ENCODE assay signal across 12 mouse cellular contexts in the genomic region with DNA sequence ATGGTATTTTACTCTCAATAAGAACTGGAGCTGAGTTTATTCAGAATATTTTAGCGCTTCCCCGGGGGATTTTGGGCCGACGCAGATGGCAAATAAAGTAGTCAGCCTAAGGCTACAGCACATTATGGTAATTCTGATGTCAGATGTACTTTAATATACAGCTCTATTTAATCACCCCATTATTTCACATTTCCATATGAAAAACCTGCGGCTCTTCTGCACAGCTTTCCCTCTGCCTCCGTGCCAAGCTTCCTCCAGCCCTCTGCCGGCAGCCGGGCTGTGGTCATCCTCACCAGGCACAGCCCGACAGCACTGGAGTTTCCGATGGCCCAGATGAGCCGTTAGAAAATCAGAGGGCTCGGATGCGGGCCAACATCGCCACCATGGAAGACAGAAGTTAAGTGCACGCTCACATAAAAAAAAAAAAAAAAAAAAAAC.
DNase-seq lines count a peak whose midpoint lies in the region; ATAC-seq lines count a peak whose summit lies in the region.
"Had no signal": no experiment of that assay in that cellular context is flagged by ENCODE, and none has a peak within 500 bp of the region (broad histone marks: within the 10 kb centered on the region; RNA-seq: fewer than 3 reads in every experiment).

No protein-coding gene starts in this region.

- no peak for DNase-seq in embryonic facial prominence, embryonic 10.5 days (ENCODE audit: low spot score)
- no peak for DNase-seq in limb, embryonic 10.5 days (ENCODE audit: low spot score)
- no peak for DNase-seq in cerebellum, postnatal 36 days
- DNase-seq in gastrocnemius, postnatal 10 days: no peak
- DNase-seq: adrenal gland, postnatal 14 days; gastrocnemius, adult 2 months had no signal

- peaks cover 67% of the 10 kb centered on the region for H3K4me1 ChIP-seq in embryonic facial prominence, embryonic 12.5 days
- peaks cover 86% of the 10 kb centered on the region for H3K4me1 ChIP-seq in embryonic facial prominence, embryonic 10.5 days
- peaks cover 81% of the 10 kb centered on the region for H3K4me1 ChIP-seq in limb, embryonic 12.5 days (replicated peaks)
- H3K4me1 ChIP-seq in limb, embryonic 10.5 days: peaks cover 86% of the 10 kb centered on the region
- peaks cover 98% of the 10 kb centered on the region for H3K4me1 ChIP-seq in forebrain, embryonic 15.5 days
- peaks cover 85% of the 10 kb centered on the region for H3K4me1 ChIP-seq in midbrain, embryonic 13.5 days (replicated peaks)
- H3K4me1 ChIP-seq: liver, embryonic 15.5 days had no signal

- peak overlapping the region; percentile 21; the same call in 1 of the 2 replicates for H3K4me2 ChIP-seq in embryonic facial prominence, embryonic 12.5 days (replicated peaks)
- peak overlapping the region; percentile 45; the same call in 1 of the 2 replicates for H3K4me2 ChIP-seq in limb, embryonic 12.5 days
- H3K4me2 ChIP-seq in forebrain, embryonic 15.5 days (replicated peaks): peak overlapping the region; percentile 48
- peak overlapping the region; percentile 51 for H3K4me2 ChIP-seq in midbrain, embryonic 13.5 days (replicated peaks)
- H3K4me2 ChIP-seq: liver, embryonic 15.5 days had no signal

- no peak for ATAC-seq in embryonic facial prominence, embryonic 12.5 days (ENCODE audit: insufficient number of reproducible peaks, insufficient read depth, low FRiP score, low TSS enrichment)
- no peak for ATAC-seq in limb, embryonic 12.5 days (ENCODE audit: insufficient number of reproducible peaks, insufficient read depth, low FRiP score, low TSS enrichment, low read depth)
- ATAC-seq in forebrain, embryonic 15.5 days (replicated peaks): peak; percentile 70
- peak; percentile 80 for ATAC-seq in midbrain, embryonic 13.5 days

- no peaks in the 10 kb centered on the region for H3K36me3 ChIP-seq in embryonic facial prominence, embryonic 12.5 days
- peaks cover 17% of the 10 kb centered on the region for H3K36me3 ChIP-seq in embryonic facial prominence, embryonic 10.5 days (replicated peaks)
- no peaks in the 10 kb centered on the region for H3K36me3 ChIP-seq in limb, embryonic 12.5 days
- no peaks in the 10 kb centered on the region for H3K36me3 ChIP-seq in limb, embryonic 10.5 days
- no peaks in the 10 kb centered on the region for H3K36me3 ChIP-seq in forebrain, embryonic 15.5 days
- H3K36me3 ChIP-seq in midbrain, embryonic 13.5 days: no peaks in the 10 kb centered on the region
- H3K36me3 ChIP-seq: liver, embryonic 15.5 days had no signal

- WGBS in embryonic facial prominence, embryonic 12.5 days: 66% methylated on average over 15 of the region's 15 CpGs
- WGBS in embryonic facial prominence, embryonic 10.5 days: 84% methylated on average over 15 of the region's 15 CpGs
- WGBS in limb, embryonic 12.5 days: 60% methylated on average over 15 of the region's 15 CpGs
- WGBS in limb, embryonic 10.5 days: 83% methylated on average over 15 of the region's 15 CpGs
- 11% methylated on average over 15 of the region's 15 CpGs for WGBS in forebrain, embryonic 15.5 days
- WGBS in midbrain, embryonic 13.5 days: 25% methylated on average over 15 of the region's 15 CpGs

- H3K4me3 ChIP-seq in embryonic facial prominence, embryonic 12.5 days: no peak overlapping the region
- no peak overlapping the region for H3K4me3 ChIP-seq in embryonic facial prominence, embryonic 10.5 days
- no peak overlapping the region for H3K4me3 ChIP-seq in limb, embryonic 12.5 days (replicated peaks)
- H3K4me3 ChIP-seq in limb, embryonic 10.5 days: no peak overlapping the region
- peak overlapping the region; percentile 25 for H3K4me3 ChIP-seq in forebrain, embryonic 15.5 days
- H3K4me3 ChIP-seq in midbrain, embryonic 13.5 days (replicated peaks): peak overlapping the region; percentile 23; the same call in 1 of the 2 replicates
- H3K4me3 ChIP-seq: gastrocnemius, adult 2 months; liver, embryonic 15.5 days; myocyte had no signal

- no peaks in the 10 kb centered on the region for H3K27me3 ChIP-seq in embryonic facial prominence, embryonic 12.5 days
- H3K27me3 ChIP-seq in embryonic facial prominence, embryonic 10.5 days (replicated peaks; ENCODE audit: low read depth, poor library complexity, severe bottlenecking): no peaks in the 10 kb centered on the region
- H3K27me3 ChIP-seq in limb, embryonic 12.5 days: no peaks in the 10 kb centered on the region
- H3K27me3 ChIP-seq in limb, embryonic 10.5 days (ENCODE audit: low read depth, poor library complexity, severe bottlenecking): no peaks in the 10 kb centered on the region
- no peaks in the 10 kb centered on the region for H3K27me3 ChIP-seq in forebrain, embryonic 15.5 days
- no peaks in the 10 kb centered on the region for H3K27me3 ChIP-seq in midbrain, embryonic 13.5 days
- H3K27me3 ChIP-seq: liver, embryonic 15.5 days had no signal

- no peak overlapping the region for H3K9ac ChIP-seq in embryonic facial prominence, embryonic 12.5 days
- no peak overlapping the region for H3K9ac ChIP-seq in limb, embryonic 12.5 days (replicated peaks)
- H3K9ac ChIP-seq in forebrain, embryonic 15.5 days (replicated peaks): peak overlapping the region; percentile 12; the same call in 1 of the 2 replicates
- peak overlapping the region; percentile 48; the same call in 1 of the 2 replicates for H3K9ac ChIP-seq in midbrain, embryonic 13.5 days (replicated peaks)
- H3K9ac ChIP-seq: liver, embryonic 15.5 days had no signal

- peak overlapping the region; percentile 63; the same call in 1 of the 2 replicates for H3K27ac ChIP-seq in embryonic facial prominence, embryonic 12.5 days
- no peak overlapping the region for H3K27ac ChIP-seq in embryonic facial prominence, embryonic 10.5 days (replicated peaks)
- no peak overlapping the region for H3K27ac ChIP-seq in limb, embryonic 12.5 days
- no peak overlapping the region for H3K27ac ChIP-seq in limb, embryonic 10.5 days
- H3K27ac ChIP-seq in forebrain, embryonic 15.5 days (replicated peaks): peak overlapping the region; percentile 94
- peak overlapping the region; percentile 84 for H3K27ac ChIP-seq in midbrain, embryonic 13.5 days
- H3K27ac ChIP-seq: gastrocnemius, adult 2 months; liver, embryonic 15.5 days had no signal

- no peaks in the 10 kb centered on the region for H3K9me3 ChIP-seq in embryonic facial prominence, embryonic 12.5 days
- H3K9me3 ChIP-seq in embryonic facial prominence, embryonic 10.5 days: no peaks in the 10 kb centered on the region
- no peaks in the 10 kb centered on the region for H3K9me3 ChIP-seq in limb, embryonic 12.5 days
- no peaks in the 10 kb centered on the region for H3K9me3 ChIP-seq in limb, embryonic 10.5 days (replicated peaks)
- H3K9me3 ChIP-seq in forebrain, embryonic 15.5 days: no peaks in the 10 kb centered on the region
- H3K9me3 ChIP-seq in midbrain, embryonic 13.5 days: no peaks in the 10 kb centered on the region
- H3K9me3 ChIP-seq: liver, embryonic 15.5 days had no signal

Comparison
In these comparisons a context has a peak if more than half of its experiments do, and no peak if none do; other contexts are left out.
1. H3K27ac ChIP-seq: peak in embryonic facial prominence, embryonic 12.5 days (single experiment), forebrain, embryonic 15.5 days (single experiment) and midbrain, embryonic 13.5 days (single experiment); none in embryonic facial prominence, embryonic 10.5 days (single experiment), limb, embryonic 12.5 days (single experiment) and limb, embryonic 10.5 days (single experiment).
2. ATAC-seq: peak in forebrain, embryonic 15.5 days (single experiment) and midbrain, embryonic 13.5 days (single experiment); none in embryonic facial prominence, embryonic 12.5 days (single experiment) and limb, embryonic 12.5 days (single experiment).
3. H3K4me3 ChIP-seq: peak in forebrain, embryonic 15.5 days (single experiment) and midbrain, embryonic 13.5 days (single experiment); none in embryonic facial prominence, embryonic 12.5 days (single experiment), embryonic facial prominence, embryonic 10.5 days (single experiment), limb, embryonic 12.5 days (single experiment) and limb, embryonic 10.5 days (single experiment).
4. H3K9ac ChIP-seq: peak in forebrain, embryonic 15.5 days (single experiment) and midbrain, embryonic 13.5 days (single experiment); none in embryonic facial prominence, embryonic 12.5 days (single experiment) and limb, embryonic 12.5 days (single experiment).
5. Peak in every context shown above with its lines, with median percentiles within 50 percentile points of each other: H3K4me2 ChIP-seq.